Mouse (Mus musculus): ENCODE results near the gene Alox12e.

DNA sequence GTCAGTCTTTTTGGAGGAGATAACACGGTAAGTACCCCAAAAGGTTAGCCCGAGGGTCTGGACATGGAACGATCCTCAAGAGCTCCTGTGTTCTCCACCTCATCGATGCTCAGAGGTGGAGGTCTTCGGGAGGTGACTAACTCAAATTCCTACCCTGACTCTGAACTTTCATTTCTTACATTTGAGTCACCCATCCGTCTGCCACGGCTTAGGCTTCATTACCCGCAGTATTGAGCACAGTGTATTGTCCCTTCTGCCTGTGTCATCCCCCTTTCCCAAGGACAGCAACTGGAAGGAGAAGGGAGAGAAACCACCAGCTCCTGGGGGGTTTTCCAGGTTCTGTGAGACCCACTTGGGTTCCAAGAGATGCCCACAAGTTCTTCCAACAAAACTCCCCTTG is 2.3 kb upstream of the Alox12e start:
- no peak for TF ChIP-seq CTCF (IDR thresholded peaks at IDR 0.05; ENCODE audit: low read depth, low read length)
- no peak for TF ChIP-seq POLR2A (IDR thresholded peaks at IDR 0.05; ENCODE audit: extremely low read depth, insufficient read depth, low read length)

Data from liver, adult 2 months (tissue).